Mouse (Mus musculus): ENCODE measurements around the gene Rassf2. TPM values are rescaled to one million over a fixed set of nuclear protein-coding genes. Genes with fewer than 3 reads are reported as not detected.

Rassf2 gene
- polyA plus RNA-seq, 1 experiment = 34.9 TPM

DNA sequence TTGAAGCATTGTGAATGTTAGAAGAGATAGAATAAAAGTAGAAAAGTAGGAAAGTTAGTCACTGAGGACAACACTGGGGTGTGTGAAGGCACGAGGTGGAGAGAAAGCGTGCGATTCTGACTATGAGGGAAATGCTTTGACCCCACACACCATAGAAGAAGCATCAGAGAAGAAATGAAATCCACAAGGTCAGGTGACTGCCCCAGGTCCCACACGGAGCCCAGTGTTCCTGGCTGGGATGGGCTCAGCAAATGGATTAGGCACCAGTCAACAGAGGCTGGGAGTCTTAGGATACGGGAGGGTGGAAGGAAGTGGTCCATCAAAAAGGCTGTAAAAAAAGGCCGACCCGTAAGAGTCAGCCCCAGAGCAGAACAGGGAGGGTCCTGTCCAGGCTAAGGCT is 9.6 kb downstream of the Rassf2 start:
- no peak for TF ChIP-seq CTCF (IDR thresholded peaks at IDR 0.05; ENCODE audit: borderline replicate concordance, extremely low read depth, insufficient read depth, insufficient read length)
- no peak for DNase-seq (ENCODE audit: low read depth)

GRCm38 (mm10) chr2:132019372-132019811 is 10.7 kb downstream of the Rassf2 start:
- no peak for TF ChIP-seq CTCF (IDR thresholded peaks at IDR 0.05; ENCODE audit: borderline replicate concordance, extremely low read depth, insufficient read depth, insufficient read length)
- TF ChIP-seq POLR2A (IDR thresholded peaks at IDR 0.05; ENCODE audit: borderline replicate concordance, extremely low read depth, insufficient read depth, insufficient read length, poor library complexity, severe bottlenecking) = no peak
- DNase-seq (ENCODE audit: low read depth) = no peak

- no peak for DNase-seq (ENCODE audit: low read depth)
- TF ChIP-seq POLR2A (IDR thresholded peaks at IDR 0.05; ENCODE audit: borderline replicate concordance, extremely low read depth, insufficient read depth, insufficient read length, poor library complexity, severe bottlenecking) (no peak), CTCF (IDR thresholded peaks at IDR 0.05; ENCODE audit: borderline replicate concordance, extremely low read depth, insufficient read depth, insufficient read length) (no peak)
These were observed 11.9 kb downstream of the Rassf2 start for GRCm38 (mm10) chr2:132018156-132018555.

DNA sequence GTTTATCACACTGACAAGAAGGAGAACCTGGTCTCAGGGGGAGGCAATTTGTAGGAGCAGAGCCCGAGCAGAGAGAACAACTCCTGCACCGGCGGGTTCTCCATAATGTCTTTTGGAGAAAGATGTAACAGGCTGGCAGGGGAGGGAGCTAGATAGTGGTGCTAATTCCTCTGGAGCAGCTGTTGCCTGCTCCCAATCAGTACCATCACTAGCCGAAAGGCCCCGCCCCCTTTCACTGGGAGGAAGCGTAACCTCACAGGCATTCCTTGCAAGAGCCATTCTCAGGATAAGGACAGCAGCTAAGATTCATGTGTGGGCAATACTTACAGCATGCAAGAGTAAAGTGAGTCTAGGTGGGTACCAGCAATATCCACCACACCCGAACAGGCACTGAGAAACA is 12.4 kb downstream of the Rassf2 start:
- DNase-seq (ENCODE audit: low read depth) = no peak
- TF ChIP-seq CTCF (IDR thresholded peaks at IDR 0.05; ENCODE audit: borderline replicate concordance, extremely low read depth, insufficient read depth, insufficient read length) = no peak
- no peak for TF ChIP-seq POLR2A (IDR thresholded peaks at IDR 0.05; ENCODE audit: borderline replicate concordance, extremely low read depth, insufficient read depth, insufficient read length, poor library complexity, severe bottlenecking)

DNA sequence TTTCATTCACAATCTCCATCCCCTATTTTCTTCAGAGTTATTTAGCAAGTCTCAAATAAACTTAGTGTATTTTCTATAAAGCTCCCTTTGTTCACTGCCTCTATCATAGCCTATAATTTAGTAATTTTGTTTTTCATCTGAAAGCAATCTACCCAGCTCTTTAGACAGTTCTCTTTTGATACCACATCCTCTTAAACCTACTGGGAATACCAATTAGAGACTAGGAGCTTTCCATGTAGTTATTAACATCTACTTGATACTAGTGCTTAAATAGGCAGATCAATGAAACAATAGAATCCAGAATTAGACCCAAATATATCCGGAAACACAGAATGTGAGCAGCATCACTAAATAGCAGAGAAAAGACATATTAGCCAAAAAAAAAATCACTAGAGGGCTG is 14.0 kb downstream of the Rassf2 start:
- TF ChIP-seq CTCF (IDR thresholded peaks at IDR 0.05; ENCODE audit: borderline replicate concordance, extremely low read depth, insufficient read depth, insufficient read length) (no peak), POLR2A (IDR thresholded peaks at IDR 0.05; ENCODE audit: borderline replicate concordance, extremely low read depth, insufficient read depth, insufficient read length, poor library complexity, severe bottlenecking) (no peak)
- DNase-seq (ENCODE audit: low read depth) = peak; percentile 59

- TF ChIP-seq POLR2A (IDR thresholded peaks at IDR 0.05; ENCODE audit: borderline replicate concordance, extremely low read depth, insufficient read depth, insufficient read length, poor library complexity, severe bottlenecking) = no peak
- no peak for TF ChIP-seq CTCF (IDR thresholded peaks at IDR 0.05; ENCODE audit: borderline replicate concordance, extremely low read depth, insufficient read depth, insufficient read length)
- DNase-seq (ENCODE audit: low read depth) = no peak
These were observed 16.9 kb downstream of the Rassf2 start for GRCm38 (mm10) chr2:132013152-132013551.

- TF ChIP-seq POLR2A (IDR thresholded peaks at IDR 0.05; ENCODE audit: borderline replicate concordance, extremely low read depth, insufficient read depth, insufficient read length, poor library complexity, severe bottlenecking) (no peak), CTCF (IDR thresholded peaks at IDR 0.05; ENCODE audit: borderline replicate concordance, extremely low read depth, insufficient read depth, insufficient read length) (no peak)
These were observed 19.3 kb downstream of the Rassf2 start for GRCm38 (mm10) chr2:132010781-132011180.

DNA sequence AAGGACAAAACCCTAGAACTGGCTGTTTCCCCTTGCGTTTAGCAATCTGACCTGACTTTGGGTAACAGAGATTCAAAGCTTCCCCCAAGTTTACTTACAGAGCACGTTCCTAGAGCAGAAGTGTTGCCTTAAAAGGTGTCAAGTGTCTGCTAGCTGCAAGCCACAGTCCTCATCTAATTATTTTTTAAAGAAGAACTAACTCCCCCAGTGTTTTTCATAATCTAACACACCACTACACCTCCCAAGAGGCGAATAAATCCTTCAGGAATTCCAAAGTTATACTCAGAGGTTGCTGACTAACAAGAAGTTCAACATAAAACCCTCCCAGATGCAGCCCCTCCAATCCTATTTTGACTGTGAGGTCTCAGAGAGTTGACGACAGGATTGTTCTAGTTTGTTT is 21.9 kb downstream of the Rassf2 start:
- DNase-seq (ENCODE audit: low read depth) = no peak
- TF ChIP-seq POLR2A (IDR thresholded peaks at IDR 0.05; ENCODE audit: borderline replicate concordance, extremely low read depth, insufficient read depth, insufficient read length, poor library complexity, severe bottlenecking) = no peak
- no peak for TF ChIP-seq CTCF (IDR thresholded peaks at IDR 0.05; ENCODE audit: borderline replicate concordance, extremely low read depth, insufficient read depth, insufficient read length)

More at GRCm38 (mm10) chr2:132010781-132011180, 19.3 kb downstream of the Rassf2 start:
- DNase-seq (ENCODE audit: low read depth) = no peak

GRCm38 (mm10) chr2:132007475-132007819 is 22.6 kb downstream of the Rassf2 start:
- TF ChIP-seq POLR2A (IDR thresholded peaks at IDR 0.05; ENCODE audit: borderline replicate concordance, extremely low read depth, insufficient read depth, insufficient read length, poor library complexity, severe bottlenecking) (no peak), CTCF (IDR thresholded peaks at IDR 0.05; ENCODE audit: borderline replicate concordance, extremely low read depth, insufficient read depth, insufficient read length) (no peak)
- DNase-seq (ENCODE audit: low read depth) = no peak

DNA sequence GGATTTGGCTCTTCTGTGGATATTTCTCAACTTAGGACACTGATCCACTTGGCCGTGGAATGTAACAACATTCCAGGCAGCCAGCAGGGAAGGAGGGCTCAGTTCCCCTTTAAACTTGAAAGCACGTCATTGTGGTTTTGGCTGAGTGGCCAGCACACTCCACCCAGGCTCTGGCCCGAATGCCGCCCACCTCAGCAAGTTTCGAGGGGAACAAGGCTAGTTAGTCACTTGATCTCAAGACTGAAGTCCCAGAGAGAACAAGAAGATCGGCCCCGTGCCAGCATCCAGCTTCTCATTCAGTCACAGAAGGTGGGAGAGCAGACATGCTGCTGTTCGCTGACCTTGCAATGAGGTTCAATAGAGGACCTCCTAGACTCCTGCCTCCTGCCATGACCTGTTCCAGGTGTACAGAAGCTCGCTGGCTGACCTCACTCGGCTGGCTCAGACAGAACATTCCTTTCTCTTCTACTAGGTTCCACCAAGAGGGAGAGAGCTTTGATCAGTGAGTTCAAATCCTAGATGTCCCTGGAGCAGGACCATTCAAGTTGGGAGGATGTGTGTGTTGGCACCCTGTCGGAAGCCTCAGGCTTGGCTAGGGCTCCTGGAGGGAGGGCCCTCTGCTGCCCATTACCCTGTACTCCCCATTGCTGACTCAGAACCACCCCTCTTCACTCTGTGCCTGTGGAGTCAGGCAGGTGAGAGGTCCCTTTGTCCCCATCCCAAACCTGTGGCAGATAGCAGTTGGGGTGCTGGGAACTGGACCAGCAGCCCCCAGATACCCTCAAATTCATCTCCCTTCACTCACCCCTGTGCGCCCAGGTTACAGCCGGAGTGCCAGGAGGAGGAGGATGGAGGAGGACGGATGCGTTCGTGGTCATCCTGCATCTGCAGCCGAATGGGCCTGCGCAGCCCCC is 23.2 kb downstream of the Rassf2 start:
- peak; percentile 26 for DNase-seq (ENCODE audit: low read depth)
- TF ChIP-seq CTCF (IDR thresholded peaks at IDR 0.05; ENCODE audit: borderline replicate concordance, extremely low read depth, insufficient read depth, insufficient read length) (no peak), POLR2A (IDR thresholded peaks at IDR 0.05; ENCODE audit: borderline replicate concordance, extremely low read depth, insufficient read depth, insufficient read length, poor library complexity, severe bottlenecking) (no peak)

- TF ChIP-seq POLR2A (IDR thresholded peaks at IDR 0.05; ENCODE audit: borderline replicate concordance, extremely low read depth, insufficient read depth, insufficient read length, poor library complexity, severe bottlenecking) (no peak), CTCF (IDR thresholded peaks at IDR 0.05; ENCODE audit: borderline replicate concordance, extremely low read depth, insufficient read depth, insufficient read length) (no peak)
- DNase-seq (ENCODE audit: low read depth) = no peak
These were observed 24.6 kb downstream of the Rassf2 start for GRCm38 (mm10) chr2:132005445-132005844.

GRCm38 (mm10) chr2:132004495-132005136 is 25.4 kb downstream of the Rassf2 start:
- no peak for TF ChIP-seq POLR2A (IDR thresholded peaks at IDR 0.05; ENCODE audit: borderline replicate concordance, extremely low read depth, insufficient read depth, insufficient read length, poor library complexity, severe bottlenecking)
- no peak for TF ChIP-seq CTCF (IDR thresholded peaks at IDR 0.05; ENCODE audit: borderline replicate concordance, extremely low read depth, insufficient read depth, insufficient read length)
- DNase-seq (ENCODE audit: low read depth) = no peak

Measured in brain, embryonic 14.5 days (tissue).